Mouse (Mus musculus): ENCODE measurements around the gene Fancl. TPM values are rescaled to one million over a fixed set of nuclear protein-coding genes. Genes with fewer than 3 reads are reported as not detected.

The Fancl gene
- polyA plus RNA-seq, 1 experiment from 2014 or later: 31.5 TPM

- H3K4me1 ChIP-seq (replicated peaks; ENCODE audit: control insufficient read depth, insufficient read depth, low read length): no peaks in the 10 kb centered on the region
- no peaks in the 10 kb centered on the region for H3K9me3 ChIP-seq (ENCODE audit: control insufficient read depth, low read length)
- H3K36me3 ChIP-seq (ENCODE audit: control insufficient read depth, insufficient read depth, low read length): 0 out of 2 replicates have a peak, but pooled peaks cover 4% of the 10 kb centered on the region
- H3K27ac ChIP-seq (ENCODE audit: low read length): no peak overlapping the region
- H3K4me2 ChIP-seq (ENCODE audit: low read depth, low read length): no peak overlapping the region
- H3K9ac ChIP-seq (ENCODE audit: low read length): no peak overlapping the region
- ATAC-seq (ENCODE audit: low read depth): no peak
- no peaks in the 10 kb centered on the region for H3K27me3 ChIP-seq (ENCODE audit: control insufficient read depth, insufficient read depth, low read depth, low read length)
- 87% methylated on average over 3 of the region's 3 CpGs for WGBS
- H3K4me3 ChIP-seq (ENCODE audit: low read length): no peak overlapping the region
Measured at GRCm38 (mm10) chr11:26412972-26413371, 27.0 kb downstream of the Fancl start.

GRCm38 (mm10) chr11:26421472-26421871, 35.5 kb downstream of the Fancl start:
- H3K4me1 ChIP-seq (replicated peaks; ENCODE audit: control insufficient read depth, insufficient read depth, low read length): no peaks in the 10 kb centered on the region
- no peak overlapping the region for H3K4me2 ChIP-seq (ENCODE audit: low read depth, low read length)
- H3K27me3 ChIP-seq (ENCODE audit: control insufficient read depth, insufficient read depth, low read depth, low read length): no peaks in the 10 kb centered on the region
- 71% methylated on average over 2 of the region's 2 CpGs for WGBS
- H3K36me3 ChIP-seq (ENCODE audit: control insufficient read depth, insufficient read depth, low read length): no peaks in the 10 kb centered on the region
- no peak overlapping the region for H3K9ac ChIP-seq (ENCODE audit: low read length)
- no peak for ATAC-seq (ENCODE audit: low read depth)
- H3K27ac ChIP-seq (ENCODE audit: low read length): no peak overlapping the region
- no peaks in the 10 kb centered on the region for H3K9me3 ChIP-seq (ENCODE audit: control insufficient read depth, low read length)
- H3K4me3 ChIP-seq (ENCODE audit: low read length): no peak overlapping the region

GRCm38 (mm10) chr11:26434229-26434628, 48.3 kb downstream of the Fancl start:
- no peak for ATAC-seq (ENCODE audit: low read depth)
- H3K4me1 ChIP-seq (replicated peaks; ENCODE audit: control insufficient read depth, insufficient read depth, low read length): no peaks in the 10 kb centered on the region
- no peaks in the 10 kb centered on the region; the same call in 1 of the 2 replicates for H3K36me3 ChIP-seq (ENCODE audit: control insufficient read depth, insufficient read depth, low read length)
- H3K9ac ChIP-seq (ENCODE audit: low read length): no peak overlapping the region
- no peaks in the 10 kb centered on the region for H3K9me3 ChIP-seq (ENCODE audit: control insufficient read depth, low read length)
- no peak overlapping the region for H3K4me2 ChIP-seq (ENCODE audit: low read depth, low read length)
- no peaks in the 10 kb centered on the region for H3K27me3 ChIP-seq (ENCODE audit: control insufficient read depth, insufficient read depth, low read depth, low read length)
- no peak overlapping the region for H3K4me3 ChIP-seq (ENCODE audit: low read length)
- H3K27ac ChIP-seq (ENCODE audit: low read length): no peak overlapping the region

- Histone ChIP-seq H3K36me3 (ENCODE audit: control insufficient read depth, insufficient read depth, low read length) (no peaks in the 10 kb centered on the region; the same call in 1 of the 2 replicates), H3K9ac (ENCODE audit: low read length) (no peak overlapping the region), H3K27ac (ENCODE audit: low read length) (no peak overlapping the region), H3K4me1 (replicated peaks; ENCODE audit: control insufficient read depth, insufficient read depth, low read length) (no peaks in the 10 kb centered on the region), H3K27me3 (ENCODE audit: control insufficient read depth, insufficient read depth, low read depth, low read length) (no peaks in the 10 kb centered on the region), H3K4me2 (ENCODE audit: low read depth, low read length) (no peak overlapping the region), H3K9me3 (ENCODE audit: control insufficient read depth, low read length) (no peaks in the 10 kb centered on the region), H3K4me3 (ENCODE audit: low read length) (no peak overlapping the region)
- no peak for ATAC-seq (ENCODE audit: low read depth)
- WGBS: 84% methylated on average over 13 of the region's 13 CpGs
Measured at GRCm38 (mm10) chr11:26437818-26438217, 51.9 kb downstream of the Fancl start.

- no peaks in the 10 kb centered on the region for H3K9me3 ChIP-seq (ENCODE audit: control insufficient read depth, low read length)
- H3K27me3 ChIP-seq (ENCODE audit: control insufficient read depth, insufficient read depth, low read depth, low read length): no peaks in the 10 kb centered on the region
- no peak overlapping the region for H3K27ac ChIP-seq (ENCODE audit: low read length)
- no peaks in the 10 kb centered on the region; the same call in 1 of the 2 replicates for H3K36me3 ChIP-seq (ENCODE audit: control insufficient read depth, insufficient read depth, low read length)
- no peak overlapping the region for H3K4me3 ChIP-seq (ENCODE audit: low read length)
- no peak for ATAC-seq (ENCODE audit: low read depth)
- H3K9ac ChIP-seq (ENCODE audit: low read length): no peak overlapping the region
- H3K4me1 ChIP-seq (replicated peaks; ENCODE audit: control insufficient read depth, insufficient read depth, low read length): no peaks in the 10 kb centered on the region
- no peak overlapping the region for H3K4me2 ChIP-seq (ENCODE audit: low read depth, low read length)
- WGBS: 50% methylated on average over 1 of the region's 1 CpGs
Measured at GRCm38 (mm10) chr11:26441121-26441520, 55.2 kb downstream of the Fancl start.

GRCm38 (mm10) chr11:26444374-26444773, 58.4 kb downstream of the Fancl start:
- no peaks in the 10 kb centered on the region for H3K27me3 ChIP-seq (ENCODE audit: control insufficient read depth, insufficient read depth, low read depth, low read length)
- H3K4me2 ChIP-seq (ENCODE audit: low read depth, low read length): no peak overlapping the region
- H3K27ac ChIP-seq (ENCODE audit: low read length): no peak overlapping the region
- H3K4me3 ChIP-seq (ENCODE audit: low read length): no peak overlapping the region
- H3K4me1 ChIP-seq (replicated peaks; ENCODE audit: control insufficient read depth, insufficient read depth, low read length): no peaks in the 10 kb centered on the region
- H3K9ac ChIP-seq (ENCODE audit: low read length): no peak overlapping the region
- H3K9me3 ChIP-seq (ENCODE audit: control insufficient read depth, low read length): peaks cover 3% of the 10 kb centered on the region; the same call in 1 of the 2 replicates
- ATAC-seq (ENCODE audit: low read depth): no peak
- 0 out of 2 replicates have a peak, but pooled peaks cover 3% of the 10 kb centered on the region for H3K36me3 ChIP-seq (ENCODE audit: control insufficient read depth, insufficient read depth, low read length)

- Histone ChIP-seq H3K9ac (ENCODE audit: low read length) (no peak overlapping the region), H3K4me1 (replicated peaks; ENCODE audit: control insufficient read depth, insufficient read depth, low read length) (no peaks in the 10 kb centered on the region), H3K4me2 (ENCODE audit: low read depth, low read length) (no peak overlapping the region), H3K27me3 (ENCODE audit: control insufficient read depth, insufficient read depth, low read depth, low read length) (no peaks in the 10 kb centered on the region), H3K36me3 (ENCODE audit: control insufficient read depth, insufficient read depth, low read length) (peaks cover 6% of the 10 kb centered on the region), H3K27ac (ENCODE audit: low read length) (no peak overlapping the region), H3K4me3 (ENCODE audit: low read length) (no peak overlapping the region), H3K9me3 (ENCODE audit: control insufficient read depth, low read length) (peaks cover 3% of the 10 kb centered on the region; the same call in 1 of the 2 replicates)
- ATAC-seq (ENCODE audit: low read depth): no peak
- WGBS: 79% methylated on average over 3 of the region's 3 CpGs
Measured at GRCm38 (mm10) chr11:26449789-26450188, 63.9 kb downstream of the Fancl start.

GRCm38 (mm10) chr11:26450636-26451035, 64.7 kb downstream of the Fancl start:
- WGBS: 93% methylated on average over 1 of the region's 1 CpGs
- ATAC-seq (ENCODE audit: low read depth): no peak
- Histone ChIP-seq H3K36me3 (ENCODE audit: control insufficient read depth, insufficient read depth, low read length) (peaks cover 6% of the 10 kb centered on the region), H3K27ac (ENCODE audit: low read length) (no peak overlapping the region), H3K4me3 (ENCODE audit: low read length) (no peak overlapping the region), H3K9ac (ENCODE audit: low read length) (no peak overlapping the region), H3K4me2 (ENCODE audit: low read depth, low read length) (no peak overlapping the region), H3K27me3 (ENCODE audit: control insufficient read depth, insufficient read depth, low read depth, low read length) (no peaks in the 10 kb centered on the region), H3K9me3 (ENCODE audit: control insufficient read depth, low read length) (peaks cover 3% of the 10 kb centered on the region; the same call in 1 of the 2 replicates), H3K4me1 (replicated peaks; ENCODE audit: control insufficient read depth, insufficient read depth, low read length) (no peaks in the 10 kb centered on the region)

- H3K4me1 ChIP-seq (replicated peaks; ENCODE audit: control insufficient read depth, insufficient read depth, low read length): no peaks in the 10 kb centered on the region
- H3K4me3 ChIP-seq (ENCODE audit: low read length): no peak overlapping the region
- peaks cover 3% of the 10 kb centered on the region; the same call in 1 of the 2 replicates for H3K9me3 ChIP-seq (ENCODE audit: control insufficient read depth, low read length)
- H3K9ac ChIP-seq (ENCODE audit: low read length): no peak overlapping the region
- 71% methylated on average over 2 of the region's 2 CpGs for WGBS
- H3K27ac ChIP-seq (ENCODE audit: low read length): no peak overlapping the region
- H3K36me3 ChIP-seq (ENCODE audit: control insufficient read depth, insufficient read depth, low read length): peaks cover 6% of the 10 kb centered on the region
- H3K4me2 ChIP-seq (ENCODE audit: low read depth, low read length): no peak overlapping the region
- no peaks in the 10 kb centered on the region for H3K27me3 ChIP-seq (ENCODE audit: control insufficient read depth, insufficient read depth, low read depth, low read length)
- ATAC-seq (ENCODE audit: low read depth): no peak
Measured at GRCm38 (mm10) chr11:26451228-26451627, 65.3 kb downstream of the Fancl start.

GRCm38 (mm10) chr11:26452693-26453092, 66.8 kb downstream of the Fancl start:
- no peak overlapping the region for H3K27ac ChIP-seq (ENCODE audit: low read length)
- H3K4me1 ChIP-seq (replicated peaks; ENCODE audit: control insufficient read depth, insufficient read depth, low read length): no peaks in the 10 kb centered on the region
- no peak overlapping the region for H3K9ac ChIP-seq (ENCODE audit: low read length)
- H3K27me3 ChIP-seq (ENCODE audit: control insufficient read depth, insufficient read depth, low read depth, low read length): no peaks in the 10 kb centered on the region
- H3K4me2 ChIP-seq (ENCODE audit: low read depth, low read length): no peak overlapping the region
- no peaks in the 10 kb centered on the region for H3K9me3 ChIP-seq (ENCODE audit: control insufficient read depth, low read length)
- WGBS: 86% methylated on average over 4 of the region's 4 CpGs
- H3K36me3 ChIP-seq (ENCODE audit: control insufficient read depth, insufficient read depth, low read length): peaks cover 3% of the 10 kb centered on the region
- no peak for ATAC-seq (ENCODE audit: low read depth)
- no peak overlapping the region for H3K4me3 ChIP-seq (ENCODE audit: low read length)

Data from lung, embryonic 16.5 days (tissue).